7 mouse cellular contexts compared by ENCODE assay signal in the genomic region with DNA sequence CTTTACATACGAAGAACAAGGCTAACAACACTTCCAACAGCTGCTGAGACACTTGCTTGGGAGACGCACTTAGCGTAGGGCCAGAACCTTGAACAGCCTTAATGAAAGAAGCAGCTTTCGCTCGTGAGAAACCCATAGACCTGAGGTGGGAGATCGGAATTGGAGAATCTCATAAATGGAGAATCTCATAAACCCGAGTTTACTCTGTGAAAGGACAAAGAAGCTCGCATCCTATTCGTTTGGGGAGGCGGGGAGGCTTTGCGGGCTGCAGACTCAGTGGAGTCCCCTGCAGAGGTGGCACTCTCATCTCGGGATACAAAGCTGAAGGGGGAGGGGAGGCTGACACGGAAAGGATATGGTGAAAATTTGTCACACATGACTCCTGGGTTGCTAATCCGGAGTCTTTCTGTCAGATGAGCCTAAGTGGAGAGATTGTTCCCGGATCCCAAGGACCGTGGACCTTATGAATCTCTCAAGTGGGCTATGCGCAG. TPM values are rescaled to one million over a fixed set of nuclear protein-coding genes. Genes with fewer than 3 reads are reported as not detected.
DNase-seq lines count a peak whose midpoint lies in the region; ATAC-seq and TF ChIP-seq lines count a peak whose summit lies in the region.

No protein-coding gene starts in this region.

- WGBS in hindbrain, embryonic 11.5 days = under 1% methylated on average over 17 of the region's 17 CpGs
- 8% methylated on average over 17 of the region's 17 CpGs for WGBS in liver, embryonic 15.5 days (ENCODE audit: insufficient replicate concordance)

- TF ChIP-seq CTCF in brain, embryonic 14.5 days (IDR thresholded peaks at IDR 0.05; ENCODE audit: borderline replicate concordance, extremely low read depth, insufficient read depth, insufficient read length) = no peak

- H3K4me1 ChIP-seq in hindbrain, embryonic 11.5 days (replicated peaks; ENCODE audit: control insufficient read depth, insufficient read depth, low read length) = no peaks in the 10 kb centered on the region
- peaks cover 51% of the 10 kb centered on the region for H3K4me1 ChIP-seq in liver, embryonic 15.5 days (replicated peaks)

- no peaks in the 10 kb centered on the region for H3K27me3 ChIP-seq in hindbrain, embryonic 11.5 days (ENCODE audit: control insufficient read depth, insufficient read depth, low read length)
- peaks cover 64% of the 10 kb centered on the region for H3K27me3 ChIP-seq in liver, embryonic 15.5 days

- H3K4me3 ChIP-seq in hindbrain, embryonic 11.5 days (ENCODE audit: low read depth, low read length) = peak overlapping the region; percentile 70
- peak overlapping the region; percentile 70 for H3K4me3 ChIP-seq in liver, embryonic 15.5 days (replicated peaks)

- DNase-seq in Muller cell, postnatal 12 days (ENCODE audit: inconsistent ontology term) = peak; percentile 14
- DNase-seq in brain, embryonic 14.5 days (ENCODE audit: low read depth) = peak; percentile 71
- DNase-seq in hindbrain, embryonic 11.5 days (ENCODE audit: low spot score) = peak; percentile 73
- DNase-seq in spleen, postnatal 14 days (ENCODE audit: low spot score in 2 of 2) = no peak
- no peak for DNase-seq in layer of hippocampus, postnatal 14 days (ENCODE audit: low spot score in 2 of 2)
- no peak for DNase-seq in c-Kit-positive CD71-positive TER-119-positive erythroid progenitor cells, embryonic 14.5 days (ENCODE audit: low spot score)

- H3K4me2 ChIP-seq in hindbrain, embryonic 11.5 days (replicated peaks; ENCODE audit: low read depth, low read length) = peak overlapping the region; percentile 94
- H3K4me2 ChIP-seq in liver, embryonic 15.5 days = peak overlapping the region; percentile 99

- H3K9ac ChIP-seq in hindbrain, embryonic 11.5 days (ENCODE audit: low read depth, low read length) = peak overlapping the region; percentile 42
- H3K9ac ChIP-seq in liver, embryonic 15.5 days = no peak overlapping the region

- no peaks in the 10 kb centered on the region for H3K9me3 ChIP-seq in hindbrain, embryonic 11.5 days (ENCODE audit: control insufficient read depth, low read length)
- no peaks in the 10 kb centered on the region for H3K9me3 ChIP-seq in liver, embryonic 15.5 days (replicated peaks)

- H3K27ac ChIP-seq in hindbrain, embryonic 11.5 days (ENCODE audit: low read depth, low read length) = no peak overlapping the region
- no peak overlapping the region for H3K27ac ChIP-seq in liver, embryonic 15.5 days (replicated peaks)

- H3K36me3 ChIP-seq in hindbrain, embryonic 11.5 days (ENCODE audit: control insufficient read depth, insufficient read depth, low read length) = no peaks in the 10 kb centered on the region
- H3K36me3 ChIP-seq in liver, embryonic 15.5 days (replicated peaks) = no peaks in the 10 kb centered on the region

- no peak for ATAC-seq in hindbrain, embryonic 11.5 days (ENCODE audit: low FRiP score)
- ATAC-seq in liver, embryonic 15.5 days (ENCODE audit: insufficient read depth) = no peak

- no peak for TF ChIP-seq POLR2A in brain, embryonic 14.5 days (IDR thresholded peaks at IDR 0.05; ENCODE audit: borderline replicate concordance, extremely low read depth, insufficient read depth, insufficient read length, poor library complexity, severe bottlenecking)

RNA-seq across cellular contexts. Expression of a gene that starts 1.2 kb away (rescaled TPM):
- polyA plus RNA-seq in brain, embryonic 14.5 days (2012; rRNA removed) = 16.6 and 24.5 TPM in 2 replicates
- polyA plus RNA-seq in hindbrain, embryonic 11.5 days (2014; fragmentation: Nextera tagmentation; extraction: Ambion mirVana) = 10.2 and 12.4 TPM in 2 replicates
- 5.1 and 5.8 TPM in 2 replicates for polyA plus RNA-seq in liver, embryonic 15.5 days (2015; fragmentation: Nextera tagmentation; extraction: Ambion mirVana)
- total RNA-seq in layer of hippocampus, postnatal 14 days (2021) = 10 to 100 TPM; 16.4 to 18.9 TPM

Comparison
In these comparisons a context has a peak if more than half of its experiments do, and no peak if none do; other contexts are left out.
1. DNase-seq: peak in Muller cell, postnatal 12 days (single experiment), brain, embryonic 14.5 days (single experiment) and hindbrain, embryonic 11.5 days (single experiment); none in spleen, postnatal 14 days (0 of 2), layer of hippocampus, postnatal 14 days (0 of 2) and c-Kit-positive CD71-positive TER-119-positive erythroid progenitor cells, embryonic 14.5 days (single experiment).